Mouse (Mus musculus) MEL (cell line): Measurements from ENCODE around the gene Thoc3. TPM values are rescaled to one million over a fixed set of nuclear protein-coding genes. Genes with fewer than 3 reads are reported as not detected.

ENCODE experiments used
- DNase-seq: peaks from one replicate; pipeline ENCODE4 v3.0.0; 2011; ENCODE audit warnings: low read depth, low spot score
- H3K27ac ChIP-seq: 2 replicates; pipeline ENCODE4 v1.5.1; 2012; ENCODE audit warnings: low read depth, mild to moderate bottlenecking, control low read depth, low read length, moderate library complexity; ENCODE audit not compliant: control insufficient read depth
- H3K27me3 ChIP-seq, 2 experiments: fragments of 150-350 bp in 1 of 2; sonication (generic) in 1 of 2; 2 replicates each; pipeline ENCODE4 v1.6.1; 2012; ENCODE audit warnings: low read length in 2 of 2, mild to moderate bottlenecking in 2 of 2, improper control_type of control experiment in 1 of 2, moderate library complexity in 1 of 2; ENCODE audit not compliant: insufficient read depth in 2 of 2, control insufficient read depth in 1 of 2
- H3K36me3 ChIP-seq, 2 experiments: 2 replicates each; pipeline ENCODE4 v1.6.1; 2012 to 2014; ENCODE audit warnings: low read length in 2 of 2, improper control_type of control experiment in 1 of 2, inconsistent platforms in 1 of 2, mild to moderate bottlenecking in 1 of 2; ENCODE audit not compliant: insufficient read depth in 2 of 2, control insufficient read depth in 1 of 2
- H3K4me1 ChIP-seq, 2 experiments: fragments of 150-350 bp in 1 of 2; sonication (generic) in 1 of 2; 2 replicates each; pipeline ENCODE4 v1.6.1; 2012; ENCODE audit warnings: low read length in 2 of 2, improper control_type of control experiment in 1 of 2, mild to moderate bottlenecking in 1 of 2; ENCODE audit not compliant: insufficient read depth in 2 of 2, control insufficient read depth in 1 of 2
- H3K4me3 ChIP-seq, 2 experiments: fragments of 150-350 bp in 1 of 2; sonication (generic) in 1 of 2; 2 replicates each; pipeline ENCODE4 v1.5.1; 2012; ENCODE audit warnings: low read depth in 2 of 2, low read length in 2 of 2, mild to moderate bottlenecking in 2 of 2, moderate library complexity in 2 of 2, control low read depth in 1 of 2, improper control_type of control experiment in 1 of 2; ENCODE audit not compliant: control insufficient read depth in 1 of 2, insufficient read depth in 1 of 2
- H3K79me2 ChIP-seq: 2 replicates; pipeline ENCODE4 v1.6.1; 2012; ENCODE audit warnings: mild to moderate bottlenecking, low read length, moderate library complexity; ENCODE audit not compliant: control insufficient read depth, poor library complexity, insufficient read depth
- H3K9ac ChIP-seq: 2 replicates; pipeline ENCODE4 v1.6.1; 2012; ENCODE audit warnings: low read depth, mild to moderate bottlenecking, control low read depth, low read length, moderate library complexity; ENCODE audit not compliant: control insufficient read depth, poor library complexity, severe bottlenecking
- H3K9me3 ChIP-seq: fragments of 150-350 bp; sonication (generic); replicated peaks from 2 replicates; pipeline ENCODE4 v1.6.1; 2012; ENCODE audit warnings: mild to moderate bottlenecking, low read length, improper control_type of control experiment, moderate library complexity; ENCODE audit not compliant: insufficient read depth
- CHD1 ChIP-seq: IDR thresholded peaks from 2 replicates; pipeline ENCODE4 v1.6.1; 2012; ENCODE audit warnings: low read depth, mild to moderate bottlenecking, inconsistent platforms, low read length, improper control_type of control experiment
- E2F4 ChIP-seq: IDR thresholded peaks from 2 replicates; pipeline ENCODE4 v1.6.1; 2011; ENCODE audit warnings: low read depth, low read length, improper control_type of control experiment, borderline replicate concordance
- ETS1 ChIP-seq: IDR thresholded peaks from 2 replicates; pipeline ENCODE4 v1.6.1; 2012; ENCODE audit warnings: low read depth, mild to moderate bottlenecking, inconsistent platforms, low read length, improper control_type of control experiment, moderate library complexity
- GABPA ChIP-seq: IDR thresholded peaks from 2 replicates; pipeline ENCODE4 v1.6.1; 2012; ENCODE audit warnings: low read depth, mild to moderate bottlenecking, inconsistent platforms, low read length, improper control_type of control experiment, moderate library complexity
- GATA1 ChIP-seq: IDR thresholded peaks from 2 replicates; pipeline ENCODE4 v1.6.1; 2011; ENCODE audit warnings: low read depth, low read length, improper control_type of control experiment
- MEF2A ChIP-seq: IDR thresholded peaks from 2 replicates; pipeline ENCODE4 v1.6.1; 2014; ENCODE audit warnings: low read depth, mild to moderate bottlenecking, inconsistent platforms, low read length, improper control_type of control experiment; ENCODE audit not compliant: poor library complexity, insufficient replicate concordance, severe bottlenecking; ENCODE audit errors: extremely low read depth
- MXI1 ChIP-seq: IDR thresholded peaks from 2 replicates; pipeline ENCODE4 v1.6.1; 2011; ENCODE audit warnings: mild to moderate bottlenecking, low read depth, low read length, improper control_type of control experiment
- MYC ChIP-seq: IDR thresholded peaks from 2 replicates; pipeline ENCODE4 v1.6.1; 2011; ENCODE audit warnings: low read depth, mild to moderate bottlenecking, low read length, improper control_type of control experiment, moderate library complexity
- NELFE ChIP-seq: IDR thresholded peaks from 2 replicates; pipeline ENCODE4 v1.6.1; 2011; ENCODE audit warnings: low read depth, low read length, improper control_type of control experiment
- POLR2A ChIP-seq, 2 experiments: IDR thresholded peaks; 2 replicates each; pipeline ENCODE4 v1.6.1; 2011 to 2012; ENCODE audit warnings: low read length in 2 of 2, mild to moderate bottlenecking in 2 of 2, control low read depth in 1 of 2, improper control_type of control experiment in 1 of 2, low read depth in 1 of 2, moderate library complexity in 1 of 2; ENCODE audit not compliant: control insufficient read depth in 1 of 2, insufficient read depth in 1 of 2, poor library complexity in 1 of 2
- POLR2AphosphoS2 ChIP-seq: IDR thresholded peaks from 2 replicates; pipeline ENCODE4 v1.6.1; 2011; ENCODE audit warnings: low read length, improper control_type of control experiment
- RAD21 ChIP-seq: IDR thresholded peaks from 2 replicates; pipeline ENCODE4 v1.6.1; 2011; ENCODE audit warnings: mild to moderate bottlenecking, low read depth, low read length, improper control_type of control experiment
- RCOR1 ChIP-seq: IDR thresholded peaks from 2 replicates; pipeline ENCODE4 v1.6.1; 2012; ENCODE audit warnings: low read depth, mild to moderate bottlenecking, inconsistent platforms, low read length, improper control_type of control experiment
- SMC3 ChIP-seq: IDR thresholded peaks from 2 replicates; pipeline ENCODE4 v1.6.1; 2011; ENCODE audit warnings: low read depth, low read length, improper control_type of control experiment
- TAL1 ChIP-seq: IDR thresholded peaks from 2 replicates; pipeline ENCODE4 v1.6.1; 2012; ENCODE audit warnings: mild to moderate bottlenecking, inconsistent platforms, low read length, moderate library complexity, mixed read lengths
- TCF12 ChIP-seq: IDR thresholded peaks from 2 replicates; pipeline ENCODE4 v1.6.1; 2014; ENCODE audit warnings: low read depth, mild to moderate bottlenecking, inconsistent platforms, low read length, improper control_type of control experiment, moderate library complexity
- UBTF ChIP-seq: IDR thresholded peaks from 2 replicates; pipeline ENCODE4 v1.6.1; 2012; ENCODE audit warnings: low read depth, mild to moderate bottlenecking, inconsistent platforms, low read length, improper control_type of control experiment, moderate library complexity, borderline replicate concordance; ENCODE audit not compliant: insufficient read depth
- USF1 ChIP-seq: IDR thresholded peaks from 2 replicates; pipeline ENCODE4 v1.6.1; 2014; ENCODE audit warnings: low read depth, mild to moderate bottlenecking, inconsistent platforms, low read length, improper control_type of control experiment, moderate library complexity
- USF2 ChIP-seq, 2 experiments: IDR thresholded peaks; 2 replicates each; pipeline ENCODE4 v1.6.1; 2011 to 2012; ENCODE audit warnings: improper control_type of control experiment in 2 of 2, low read length in 2 of 2, borderline replicate concordance in 1 of 2, inconsistent platforms in 1 of 2, low read depth in 1 of 2, mild to moderate bottlenecking in 1 of 2; ENCODE audit not compliant: insufficient read depth in 1 of 2
- ZC3H11A ChIP-seq: IDR thresholded peaks from 2 replicates; pipeline ENCODE4 v1.6.1; 2012; ENCODE audit warnings: low read depth, mild to moderate bottlenecking, inconsistent platforms, low read length, improper control_type of control experiment
- polyA plus RNA-seq, 2 experiments: library from polyadenylated mRNA; stranded (reverse) in 1 of 2; unstranded in 1 of 2; fragments of >175 nt in 1 of 2; fragments of >200 nt in 1 of 2; gene quantifications; 2 replicates each; pipeline versions ENCODE4 v1.2.1 to v1.2.4; 2012; ENCODE audit warnings: low replicate concordance in 2 of 2, low read depth in 1 of 2; ENCODE audit not compliant: insufficient read length in 2 of 2, insufficient read depth in 1 of 2, missing spikeins in 1 of 2
- total RNA-seq: library from RNA; depleted of rRNA; stranded (reverse); fragments of 300-350 nt; gene quantifications from 2 replicates; pipeline ENCODE4 v1.2.3, GENCODE M21; 2012

Gene Thoc3
- total and polyA plus RNA-seq, 3 experiments: 94.0 to 109 TPM; not detected in 1

GRCm38 (mm10) chr13:54439912-54440311 is 28.7 kb downstream of the Thoc3 start:
- Histone ChIP-seq H3K27ac (no peak overlapping the region), H3K36me3 (peaks cover 0 to 6% of the 10 kb centered on the region in 2 experiments; a peak in 2 of 4 replicates), H3K79me2 (no peaks in the 10 kb centered on the region), H3K4me3 (no peak overlapping the region), H3K9ac (no peak overlapping the region), H3K27me3 (no peaks in the 10 kb centered on the region), H3K4me1 (peaks cover 0 to 9% of the 10 kb centered on the region in 2 experiments; a peak in 2 of 4 replicates), H3K9me3 (no peaks in the 10 kb centered on the region)
- DNase-seq: no peak
- TF ChIP-seq E2F4 (no peak), POLR2A (IDR thresholded peaks at IDR 0.05; ENCODE audit: control insufficient read depth in 1 of 2, insufficient read depth in 1 of 2, low read depth in 1 of 2, low read length in 2 of 2, poor library complexity in 1 of 2) (no peak), POLR2AphosphoS2 (no peak), USF1 (no peak), ETS1 (no peak), NELFE (no peak), GABPA (no peak), MYC (no peak), USF2 (IDR thresholded peaks at IDR 0.05; ENCODE audit: borderline replicate concordance in 1 of 2, insufficient read depth in 1 of 2, low read depth in 1 of 2, low read length in 2 of 2) (no peak), RAD21 (no peak), MEF2A (no peak), MXI1 (no peak)

DNA sequence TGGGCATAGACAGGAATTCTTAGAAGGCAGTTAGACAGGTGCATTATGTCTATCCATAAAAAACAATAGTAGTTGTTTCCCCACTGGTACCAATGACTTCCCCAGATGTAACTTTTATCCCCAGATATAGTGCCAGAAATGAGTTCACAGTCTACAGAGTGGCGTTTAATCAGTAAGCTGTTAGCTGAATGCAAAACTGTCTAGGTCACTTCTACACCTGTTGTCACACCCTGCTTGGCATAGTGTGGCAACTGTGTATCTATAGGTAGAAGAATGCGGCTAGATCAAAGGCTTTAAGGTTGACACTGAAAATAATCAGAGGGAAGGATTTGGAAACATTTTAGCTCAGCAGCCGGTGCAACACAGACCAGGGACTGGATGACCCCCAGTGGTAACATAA is 29.8 kb downstream of the Thoc3 start:
- Histone ChIP-seq H3K4me1 (peaks cover 0 to 9% of the 10 kb centered on the region in 2 experiments; a peak in 2 of 4 replicates), H3K79me2 (no peaks in the 10 kb centered on the region), H3K9me3 (no peaks in the 10 kb centered on the region), H3K36me3 (peaks cover 0 to 6% of the 10 kb centered on the region in 2 experiments; a peak in 2 of 4 replicates), H3K27me3 (no peaks in the 10 kb centered on the region), H3K4me3 (no peak overlapping the region), H3K27ac (no peak overlapping the region), H3K9ac (no peak overlapping the region)
- no peak for DNase-seq
- no peak for TF ChIP-seq TAL1
- TF ChIP-seq TCF12: no peak
- TF ChIP-seq RAD21: no peak
- TF ChIP-seq RCOR1: no peak
- no peak for TF ChIP-seq ZC3H11A
- no peak for TF ChIP-seq UBTF
- no peak for TF ChIP-seq GATA1
- TF ChIP-seq CHD1: no peak
- no peak for TF ChIP-seq USF2 (IDR thresholded peaks at IDR 0.05; ENCODE audit: borderline replicate concordance in 1 of 2, insufficient read depth in 1 of 2, low read depth in 1 of 2, low read length in 2 of 2)
- TF ChIP-seq SMC3: no peak
